Mouse (Mus musculus) hindbrain, embryonic 11.5 days (tissue): Measurements from ENCODE around the gene Impdh2. TPM values are rescaled to one million over a fixed set of nuclear protein-coding genes. Genes with fewer than 3 reads are reported as not detected.

Source experiments
- ATAC-seq: fragments of 200-750 bp; cut with Nextera tagmentation; 2 replicates; pipeline ENCODE4 v1.8.0; 2017; ENCODE audit warnings: mild to moderate bottlenecking, moderate TSS enrichment, moderate library complexity; ENCODE audit not compliant: low FRiP score
- DNase-seq: peaks from one replicate; pipeline ENCODE4 v3.0.0-alpha.2; 2015; ENCODE audit warnings: low spot score
- H3K27ac ChIP-seq: fragments of 300-500 bp; sonication (generic); 2 replicates; pipeline ENCODE4 v1.5.1; 2014; ENCODE audit warnings: mild to moderate bottlenecking, low read depth, low read length
- H3K27me3 ChIP-seq: fragments of 300-500 bp; sonication (generic); 2 replicates; pipeline ENCODE4 v1.6.1; 2014; ENCODE audit warnings: mild to moderate bottlenecking, low read length, moderate library complexity, mixed read lengths; ENCODE audit not compliant: control insufficient read depth, insufficient read depth
- H3K36me3 ChIP-seq: fragments of 300-500 bp; sonication (generic); 2 replicates; pipeline ENCODE4 v1.6.1; 2014; ENCODE audit warnings: mild to moderate bottlenecking, low read length, moderate library complexity, mixed read lengths; ENCODE audit not compliant: control insufficient read depth, insufficient read depth
- H3K4me1 ChIP-seq: fragments of 300-500 bp; sonication (generic); replicated peaks from 2 replicates; pipeline ENCODE4 v1.6.1; 2014; ENCODE audit warnings: low read length, mixed read lengths; ENCODE audit not compliant: control insufficient read depth, insufficient read depth
- H3K4me2 ChIP-seq: fragments of 300-500 bp; sonication (generic); replicated peaks from 2 replicates; pipeline ENCODE4 v1.6.1; 2014; ENCODE audit warnings: mild to moderate bottlenecking, low read depth, low read length
- H3K4me3 ChIP-seq: fragments of 300-500 bp; sonication (generic); 2 replicates; pipeline ENCODE4 v1.5.1; 2014; ENCODE audit warnings: low read depth, low read length
- H3K9ac ChIP-seq: fragments of 300-500 bp; sonication (generic); 2 replicates; pipeline ENCODE4 v1.6.1; 2014; ENCODE audit warnings: low read depth, low read length
- H3K9me3 ChIP-seq: fragments of 300-500 bp; sonication (generic); 2 replicates; pipeline ENCODE4 v1.6.1; 2016; ENCODE audit warnings: low read length; ENCODE audit not compliant: control insufficient read depth
- WGBS: fragments of 180-500 bp; shearing (Covaris S2); extraction: QIAGEN DNeasy Blood & Tissue Kit; methylation state at CpG from one replicate; pipeline ENCODE4 v1.1.7; 2014; 5-methylcytosine and 5-hydroxymethylcytosine counted together
- polyA plus RNA-seq: library from polyadenylated mRNA; unstranded; fragments of >200 nt; fragmentation: Nextera tagmentation; extraction: Ambion mirVana; gene quantifications from 2 replicates; pipeline ENCODE4 v1.2.1, GENCODE M21; 2014

Impdh2 gene
- 163 and 169 TPM in 2 replicates for polyA plus RNA-seq

DNA sequence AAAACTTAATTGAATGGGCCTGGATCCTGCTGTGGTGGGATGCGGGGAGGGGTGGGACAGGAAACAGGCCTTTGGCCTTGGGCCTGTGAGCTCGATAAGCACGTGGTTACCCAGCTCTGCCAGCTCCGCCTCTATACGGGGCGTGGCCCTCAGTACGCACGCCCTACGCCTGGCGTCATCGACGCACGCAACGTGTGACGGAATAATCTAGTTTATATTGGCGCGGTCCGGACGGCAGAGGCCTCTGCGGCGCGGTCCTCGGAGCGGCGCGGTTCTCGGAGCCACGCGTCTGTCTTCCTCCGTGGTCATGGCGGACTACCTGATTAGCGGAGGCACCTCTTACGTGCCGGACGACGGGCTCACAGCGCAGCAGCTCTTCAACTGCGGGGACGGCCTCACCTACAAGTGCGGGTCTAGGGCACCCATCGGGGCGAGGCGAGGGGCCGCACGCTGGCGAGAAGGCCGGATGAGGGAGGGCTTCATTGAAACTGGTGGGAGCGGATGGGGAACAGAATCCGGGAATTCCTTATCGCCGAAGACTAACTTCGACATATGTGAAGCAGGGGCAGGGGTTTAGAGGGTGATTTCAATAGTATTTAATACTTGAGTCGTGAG is at the start of gene Impdh2:
Gene Impdh2, plus strand, starts transcription at position 60 of the 615 bp plus-strand sequence.
- H3K4me3 ChIP-seq = peak within 1 kb of the TSS; percentile 43
- peaks cover 24% of the 10 kb centered on the region for H3K36me3 ChIP-seq
- under 1% methylated on average over 50 of the region's 53 CpGs for WGBS
- H3K9ac ChIP-seq = peak within 1 kb of the TSS; percentile 68
- peak; percentile 99 for DNase-seq
- H3K27ac ChIP-seq = peak within 1 kb of the TSS; percentile 54; the same call in 1 of the 2 replicates
- no peaks in the 10 kb centered on the region for H3K27me3 ChIP-seq
- peak; percentile 99 for ATAC-seq
- H3K4me2 ChIP-seq = peak within 1 kb of the TSS; percentile 62
- no peaks in the 10 kb centered on the region for H3K4me1 ChIP-seq
- no peaks in the 10 kb centered on the region for H3K9me3 ChIP-seq

- peak within 1 kb of the TSS; percentile 99 for H3K27ac ChIP-seq
- peaks cover 11% of the 10 kb centered on the region; the same call in 1 of the 2 replicates for H3K36me3 ChIP-seq
- peak within 1 kb of the TSS; percentile 95 for H3K9ac ChIP-seq
- H3K9me3 ChIP-seq = no peaks in the 10 kb centered on the region
- peak within 1 kb of the TSS; percentile 60 for H3K4me2 ChIP-seq
- DNase-seq (peak; percentile 96), ATAC-seq (peak; percentile 95)
- WGBS = under 1% methylated on average over 53 of the region's 55 CpGs
- no peaks in the 10 kb centered on the region for H3K27me3 ChIP-seq
- H3K4me1 ChIP-seq = no peaks in the 10 kb centered on the region; the same call in 1 of the 2 replicates
- H3K4me3 ChIP-seq = peak within 1 kb of the TSS; percentile 77
These were observed 43.5 kb upstream of the Impdh2 start, which contains the start of gene Qrich1 for GRCm38 (mm10) chr9:108516380-108517251. Gene Qrich1 (plus strand): TSS chr9:108516806.

DNA sequence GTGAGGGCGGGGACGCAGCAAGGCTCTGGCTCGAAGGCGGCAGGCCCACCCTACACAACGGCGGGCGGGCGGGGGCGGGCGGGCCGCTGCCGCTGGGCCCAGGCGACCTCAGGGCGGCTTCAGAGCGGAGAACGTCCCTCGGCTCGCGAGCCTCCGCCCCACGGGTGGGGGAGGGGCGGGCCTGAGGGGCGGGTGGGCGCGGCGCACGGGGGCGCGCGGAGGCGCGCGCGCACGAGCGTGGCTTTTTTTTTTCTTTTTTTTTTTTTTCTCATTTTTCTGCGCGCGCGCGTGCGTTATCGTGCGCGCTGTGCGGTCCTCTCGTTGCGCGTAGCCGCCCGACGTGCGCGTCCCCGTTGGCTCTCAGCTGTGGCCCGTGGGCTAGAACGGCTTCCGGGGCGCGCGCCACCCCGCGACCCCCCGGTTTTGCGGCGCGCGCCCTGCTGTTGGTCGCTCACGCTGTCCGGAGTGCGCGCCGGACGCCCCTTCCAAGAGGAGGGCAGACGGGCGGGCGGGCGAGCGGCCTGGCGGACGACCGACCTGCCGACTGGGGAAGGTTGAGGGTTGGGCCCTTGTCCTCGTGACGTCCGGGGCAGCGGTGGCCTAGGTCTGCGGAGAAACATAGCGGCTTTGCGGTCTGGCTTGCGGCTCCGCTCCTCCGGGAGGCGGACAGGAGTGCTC is 42.7 kb upstream of the Impdh2 start:
- Histone ChIP-seq H3K27ac (peak overlapping the region; percentile 99), H3K9ac (peak overlapping the region; percentile 95), H3K27me3 (no peaks in the 10 kb centered on the region), H3K36me3 (peaks cover 8% of the 10 kb centered on the region; the same call in 1 of the 2 replicates), H3K4me3 (peak overlapping the region; percentile 77), H3K4me1 (no peaks in the 10 kb centered on the region; the same call in 1 of the 2 replicates), H3K9me3 (no peaks in the 10 kb centered on the region), H3K4me2 (peak overlapping the region; percentile 51)
- WGBS = 0% methylated on average over 58 of the region's 95 CpGs
- DNase-seq = peak; percentile 93
- peak; percentile 85 for ATAC-seq

- H3K4me1 ChIP-seq = no peaks in the 10 kb centered on the region; the same call in 1 of the 2 replicates
- H3K36me3 ChIP-seq = peaks cover 8% of the 10 kb centered on the region; the same call in 1 of the 2 replicates
- H3K27ac ChIP-seq = peak overlapping the region; percentile 99
- peak overlapping the region; percentile 95 for H3K9ac ChIP-seq
- no peak for DNase-seq
- H3K27me3 ChIP-seq = no peaks in the 10 kb centered on the region
- WGBS = under 1% methylated on average over 13 of the region's 13 CpGs
- peak; percentile 49; the same call in 1 of the 2 replicates for ATAC-seq
- H3K4me3 ChIP-seq = peak overlapping the region; percentile 77
- peak overlapping the region; percentile 51 for H3K4me2 ChIP-seq
- no peaks in the 10 kb centered on the region for H3K9me3 ChIP-seq
These were observed 42.2 kb upstream of the Impdh2 start for GRCm38 (mm10) chr9:108517931-108518332.

DNA sequence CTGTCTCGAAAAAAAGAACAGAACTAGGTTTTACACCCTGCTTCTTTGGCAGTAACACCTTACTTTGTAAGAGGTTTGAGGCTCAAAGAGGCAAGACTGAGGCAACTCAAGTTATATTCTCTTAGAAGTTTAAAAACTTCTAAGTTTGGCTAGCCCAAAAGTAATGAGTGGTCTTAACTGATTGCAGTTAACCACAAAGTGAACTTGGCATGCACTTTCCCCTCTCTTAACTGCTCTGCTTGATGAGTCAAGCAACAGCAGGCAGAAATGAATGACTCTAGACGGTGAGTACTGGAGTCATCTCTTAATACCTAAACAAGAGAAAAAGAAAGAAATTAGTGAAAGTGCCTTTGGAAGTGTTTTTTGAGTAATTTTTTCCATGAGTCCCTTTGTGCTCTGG is 38.5 kb upstream of the Impdh2 start:
- DNase-seq (no peak), ATAC-seq (no peak)
- Histone ChIP-seq H3K9ac (no peak overlapping the region), H3K9me3 (no peaks in the 10 kb centered on the region), H3K4me2 (no peak overlapping the region), H3K27me3 (no peaks in the 10 kb centered on the region), H3K27ac (no peak overlapping the region), H3K36me3 (no peaks in the 10 kb centered on the region), H3K4me3 (no peak overlapping the region), H3K4me1 (no peaks in the 10 kb centered on the region; the same call in 1 of the 2 replicates)
- WGBS = 92% methylated on average over 2 of the region's 2 CpGs

DNA sequence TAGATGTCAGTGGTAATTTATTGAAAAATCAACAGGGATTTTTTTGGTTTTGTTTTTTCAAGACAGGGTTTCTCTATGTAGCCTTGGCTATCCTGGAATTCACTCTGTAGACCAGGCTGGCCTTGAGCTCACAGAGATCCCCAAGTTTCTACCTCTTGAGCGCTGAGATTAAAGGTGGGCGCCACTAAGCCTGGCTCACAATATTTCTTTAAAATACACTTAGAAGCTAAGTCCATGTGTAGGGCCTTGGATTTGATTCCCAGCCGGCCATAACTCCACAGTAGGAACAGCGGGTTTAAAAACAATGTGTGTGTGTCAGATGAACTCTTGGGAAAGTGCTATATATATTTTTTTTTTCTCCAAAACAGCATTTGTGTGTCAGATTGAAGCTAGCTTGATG is 36.7 kb upstream of the Impdh2 start:
- ATAC-seq = no peak
- 96% methylated on average over 4 of the region's 4 CpGs for WGBS
- Histone ChIP-seq H3K4me2 (no peak overlapping the region), H3K9ac (no peak overlapping the region), H3K4me1 (no peaks in the 10 kb centered on the region; the same call in 1 of the 2 replicates), H3K27me3 (no peaks in the 10 kb centered on the region), H3K36me3 (no peaks in the 10 kb centered on the region), H3K27ac (no peak overlapping the region), H3K9me3 (no peaks in the 10 kb centered on the region), H3K4me3 (no peak overlapping the region)
- DNase-seq = no peak

DNA sequence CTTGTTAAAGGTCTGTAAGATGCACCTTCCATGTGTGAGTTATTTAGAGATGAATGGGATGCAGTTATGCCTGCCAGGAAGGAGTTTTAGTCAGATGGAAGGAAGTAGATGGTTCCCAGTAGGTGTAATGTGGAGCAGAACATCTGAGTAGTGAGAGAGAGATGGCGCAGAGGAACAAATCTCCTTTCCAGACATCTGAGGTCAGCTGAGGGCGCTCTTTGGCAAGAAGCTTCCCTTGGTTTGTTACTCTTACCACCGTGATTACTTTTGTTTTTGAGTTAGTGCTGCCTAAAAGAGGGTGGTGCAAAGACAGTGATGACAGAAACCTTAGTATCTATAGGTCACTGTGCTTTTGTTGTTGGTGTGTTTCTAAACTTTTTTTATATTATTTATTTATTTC is 34.7 kb upstream of the Impdh2 start:
- Histone ChIP-seq H3K4me2 (no peak overlapping the region), H3K4me1 (no peaks in the 10 kb centered on the region), H3K9ac (no peak overlapping the region), H3K36me3 (peaks cover 6% of the 10 kb centered on the region), H3K4me3 (no peak overlapping the region), H3K9me3 (no peaks in the 10 kb centered on the region), H3K27me3 (no peaks in the 10 kb centered on the region), H3K27ac (no peak overlapping the region)
- ATAC-seq (no peak), DNase-seq (no peak)
- 85% methylated on average over 3 of the region's 3 CpGs for WGBS

DNA sequence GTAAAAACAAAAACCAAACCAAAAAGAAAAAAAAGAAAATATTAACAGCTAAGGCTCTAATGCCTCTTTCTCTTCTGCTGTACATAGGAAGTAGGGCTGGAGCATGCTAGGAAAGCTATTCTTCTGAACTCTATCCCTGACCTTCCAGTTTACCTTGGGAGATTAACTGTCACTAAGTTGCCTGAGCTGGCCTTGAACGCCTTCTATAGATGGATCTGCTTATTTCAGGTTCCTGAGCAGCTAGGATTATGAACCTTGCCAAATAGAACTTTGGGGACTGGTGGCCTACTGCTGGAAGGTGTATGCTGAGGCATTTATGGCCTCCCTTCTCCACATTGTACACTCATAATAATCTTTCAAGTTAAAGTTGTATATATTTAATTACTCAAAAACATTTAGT is 29.1 kb upstream of the Impdh2 start:
- Histone ChIP-seq H3K4me2 (no peak overlapping the region), H3K36me3 (peaks cover 25% of the 10 kb centered on the region), H3K4me1 (no peaks in the 10 kb centered on the region), H3K9me3 (no peaks in the 10 kb centered on the region), H3K9ac (no peak overlapping the region), H3K27ac (no peak overlapping the region), H3K4me3 (no peak overlapping the region), H3K27me3 (no peaks in the 10 kb centered on the region)
- DNase-seq (no peak), ATAC-seq (no peak)
- 94% methylated on average over 1 of the region's 1 CpGs for WGBS
